Mouse (Mus musculus): ENCODE results near the gene Usp43.

DNA sequence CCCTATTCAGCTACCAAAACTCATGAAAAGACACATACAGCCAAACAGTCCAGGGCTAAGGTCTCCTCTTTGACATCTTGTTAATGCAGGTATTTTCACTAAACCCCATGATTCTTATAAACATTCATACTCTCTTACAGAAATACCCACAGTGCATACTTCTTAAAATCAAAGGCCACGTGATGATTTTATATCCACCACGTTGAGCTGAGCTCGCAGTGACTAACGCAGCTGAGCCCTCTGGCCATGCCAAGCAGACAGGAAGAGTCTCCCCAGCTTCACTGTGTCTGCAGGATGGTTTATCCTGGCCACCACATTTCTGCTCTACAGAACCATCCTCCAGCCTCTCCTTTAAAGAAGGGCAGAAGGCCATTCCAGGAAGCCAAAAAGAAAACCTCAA lies 18.2 kb downstream of the Usp43 start:
- TF ChIP-seq POLR2A (IDR thresholded peaks at IDR 0.05; ENCODE audit: borderline replicate concordance, low read depth, low read length) (no peak), CTCF (IDR thresholded peaks at IDR 0.05; ENCODE audit: low read depth, low read length) (no peak)
